Mouse (Mus musculus): ENCODE measurements around the gene Ttll7. TPM values are rescaled to one million over a fixed set of nuclear protein-coding genes. Genes with fewer than 3 reads are reported as not detected.

Ttll7 gene
- polyA plus RNA-seq, 1 experiment, result 5.2 TPM

GRCm38 (mm10) chr3:146896581-146896980, 44.4 kb downstream of the Ttll7 start:
- TF ChIP-seq MYOG (IDR thresholded peaks at IDR 0.05; ENCODE audit: control insufficient read depth in 1 of 3, insufficient read depth in 1 of 3, insufficient read length in 2 of 3, low read depth in 2 of 3) (no peak), MAX (IDR thresholded peaks at IDR 0.05; ENCODE audit: low read depth) (no peak), REST (IDR thresholded peaks at IDR 0.05; ENCODE audit: insufficient read depth, insufficient read length) (no peak), SRF (IDR thresholded peaks at IDR 0.05; ENCODE audit: control insufficient read depth, insufficient read length, low read depth) (no peak)
- Histone ChIP-seq H3K79me2 (ENCODE audit: control insufficient read depth, insufficient read depth) (no peaks in the 10 kb centered on the region), H3K27me3 (ENCODE audit: control insufficient read depth, insufficient read depth, insufficient read length) (no peaks in the 10 kb centered on the region), H3K36me3 (ENCODE audit: control insufficient read depth, insufficient read depth) (peaks cover 12% of the 10 kb centered on the region), H3K4me3 (no peak overlapping the region), H3ac (ENCODE audit: control insufficient read depth, insufficient read length) (no peak overlapping the region), H3K4me2 (ENCODE audit: low read depth) (no peak overlapping the region)

GRCm38 (mm10) chr3:146900094-146900493, 47.9 kb downstream of the Ttll7 start:
- H3ac ChIP-seq (ENCODE audit: control insufficient read depth, insufficient read length), result no peak overlapping the region
- no peaks in the 10 kb centered on the region for H3K27me3 ChIP-seq (ENCODE audit: control insufficient read depth, insufficient read depth, insufficient read length)
- no peak overlapping the region for H3K4me3 ChIP-seq
- no peaks in the 10 kb centered on the region for H3K79me2 ChIP-seq (ENCODE audit: control insufficient read depth, insufficient read depth)
- H3K36me3 ChIP-seq (ENCODE audit: control insufficient read depth, insufficient read depth), result peaks cover 12% of the 10 kb centered on the region
- no peak overlapping the region for H3K4me2 ChIP-seq (ENCODE audit: low read depth)
- TF ChIP-seq POLR2AphosphoS2 (IDR thresholded peaks at IDR 0.05; ENCODE audit: insufficient read length, low read depth) (no peak), MAX (IDR thresholded peaks at IDR 0.05; ENCODE audit: low read depth) (no peak), REST (IDR thresholded peaks at IDR 0.05; ENCODE audit: insufficient read depth, insufficient read length) (no peak), CEBPB (IDR thresholded peaks at IDR 0.05; ENCODE audit: insufficient read depth, poor library complexity, severe bottlenecking) (no peak)

- H3K27me3 ChIP-seq (ENCODE audit: control insufficient read depth, insufficient read depth, insufficient read length), result no peaks in the 10 kb centered on the region
- no peak overlapping the region for H3K4me2 ChIP-seq (ENCODE audit: low read depth)
- peaks cover 12% of the 10 kb centered on the region for H3K36me3 ChIP-seq (ENCODE audit: control insufficient read depth, insufficient read depth)
- no peak overlapping the region for H3ac ChIP-seq (ENCODE audit: control insufficient read depth, insufficient read length)
- no peak overlapping the region for H3K4me3 ChIP-seq
- no peaks in the 10 kb centered on the region for H3K79me2 ChIP-seq (ENCODE audit: control insufficient read depth, insufficient read depth)
- no peak for TF ChIP-seq REST (IDR thresholded peaks at IDR 0.05; ENCODE audit: insufficient read depth, insufficient read length)
- no peak for TF ChIP-seq CEBPB (IDR thresholded peaks at IDR 0.05; ENCODE audit: insufficient read depth, poor library complexity, severe bottlenecking)
Observed at GRCm38 (mm10) chr3:146901729-146902128, 49.6 kb downstream of the Ttll7 start.

GRCm38 (mm10) chr3:146905606-146906005, 53.4 kb downstream of the Ttll7 start:
- TF ChIP-seq E2F4 (IDR thresholded peaks at IDR 0.05; ENCODE audit: insufficient read depth), result no peak
- H3K36me3 ChIP-seq (ENCODE audit: control insufficient read depth, insufficient read depth), result no peaks in the 10 kb centered on the region
- no peak overlapping the region for H3K4me3 ChIP-seq
- H3K27me3 ChIP-seq (ENCODE audit: control insufficient read depth, insufficient read depth, insufficient read length), result no peaks in the 10 kb centered on the region
- H3K79me2 ChIP-seq (ENCODE audit: control insufficient read depth, insufficient read depth), result no peaks in the 10 kb centered on the region
- H3K4me2 ChIP-seq (ENCODE audit: low read depth), result no peak overlapping the region
- H3ac ChIP-seq (ENCODE audit: control insufficient read depth, insufficient read length), result no peak overlapping the region

- no peak overlapping the region for H3K4me2 ChIP-seq (ENCODE audit: low read depth)
- no peaks in the 10 kb centered on the region for H3K79me2 ChIP-seq (ENCODE audit: control insufficient read depth, insufficient read depth)
- no peaks in the 10 kb centered on the region for H3K36me3 ChIP-seq (ENCODE audit: control insufficient read depth, insufficient read depth)
- no peak overlapping the region for H3K4me3 ChIP-seq
- no peak for TF ChIP-seq MYOG (IDR thresholded peaks at IDR 0.05; ENCODE audit: control insufficient read depth in 1 of 3, insufficient read depth in 1 of 3, insufficient read length in 2 of 3, low read depth in 2 of 3)
- TF ChIP-seq REST (IDR thresholded peaks at IDR 0.05; ENCODE audit: insufficient read depth, insufficient read length), result no peak
- no peak for TF ChIP-seq SRF (IDR thresholded peaks at IDR 0.05; ENCODE audit: control insufficient read depth, insufficient read length, low read depth)
- no peak for TF ChIP-seq MAX (IDR thresholded peaks at IDR 0.05; ENCODE audit: low read depth)
- TF ChIP-seq E2F4 (IDR thresholded peaks at IDR 0.05; ENCODE audit: insufficient read depth), result no peak
- no peak for TF ChIP-seq USF1 (IDR thresholded peaks at IDR 0.05; ENCODE audit: low read depth)
- no peak for TF ChIP-seq CEBPB (IDR thresholded peaks at IDR 0.05; ENCODE audit: insufficient read depth, poor library complexity, severe bottlenecking)
- TF ChIP-seq TCF3 (IDR thresholded peaks at IDR 0.05; ENCODE audit: insufficient read length, low read depth), result no peak
- no peak for TF ChIP-seq MYOD1 (IDR thresholded peaks at IDR 0.05; ENCODE audit: control insufficient read depth in 1 of 3, insufficient read length in 2 of 3, low read depth in 2 of 3)
- TF ChIP-seq POLR2A (IDR thresholded peaks at IDR 0.05; ENCODE audit: insufficient read length, low read depth), result no peak
- TF ChIP-seq TCF12 (IDR thresholded peaks at IDR 0.05; ENCODE audit: insufficient read depth, poor library complexity, severe bottlenecking), result no peak
- H3K27me3 ChIP-seq (ENCODE audit: control insufficient read depth, insufficient read depth, insufficient read length), result no peaks in the 10 kb centered on the region
- no peak overlapping the region for H3ac ChIP-seq (ENCODE audit: control insufficient read depth, insufficient read length)
Observed at GRCm38 (mm10) chr3:146908922-146909321, 56.8 kb downstream of the Ttll7 start.

GRCm38 (mm10) chr3:146913107-146913506, 60.9 kb downstream of the Ttll7 start:
- no peaks in the 10 kb centered on the region for H3K36me3 ChIP-seq (ENCODE audit: control insufficient read depth, insufficient read depth)
- H3K4me3 ChIP-seq, result no peak overlapping the region
- H3K4me2 ChIP-seq (ENCODE audit: low read depth), result no peak overlapping the region
- TF ChIP-seq POLR2A (IDR thresholded peaks at IDR 0.05; ENCODE audit: insufficient read length, low read depth) (no peak), REST (IDR thresholded peaks at IDR 0.05; ENCODE audit: insufficient read depth, insufficient read length) (no peak)
- H3ac ChIP-seq (ENCODE audit: control insufficient read depth, insufficient read length), result no peak overlapping the region
- no peaks in the 10 kb centered on the region for H3K79me2 ChIP-seq (ENCODE audit: control insufficient read depth, insufficient read depth)
- H3K27me3 ChIP-seq (ENCODE audit: control insufficient read depth, insufficient read depth, insufficient read length), result no peaks in the 10 kb centered on the region

Measured in myocyte (in vitro differentiated cells).